Mouse (Mus musculus) c-Kit-negative CD71-positive TER-119-positive erythroid progenitor cells, embryonic 14.5 days (primary cell): ENCODE results near the gene 2310033P09Rik.

ENCODE experiments used
- DNase-seq: peaks from one replicate; pipeline ENCODE4 v3.0.0-alpha.2; 2013; ENCODE audit warnings: low read depth, low spot score

2310033P09Rik gene

DNA sequence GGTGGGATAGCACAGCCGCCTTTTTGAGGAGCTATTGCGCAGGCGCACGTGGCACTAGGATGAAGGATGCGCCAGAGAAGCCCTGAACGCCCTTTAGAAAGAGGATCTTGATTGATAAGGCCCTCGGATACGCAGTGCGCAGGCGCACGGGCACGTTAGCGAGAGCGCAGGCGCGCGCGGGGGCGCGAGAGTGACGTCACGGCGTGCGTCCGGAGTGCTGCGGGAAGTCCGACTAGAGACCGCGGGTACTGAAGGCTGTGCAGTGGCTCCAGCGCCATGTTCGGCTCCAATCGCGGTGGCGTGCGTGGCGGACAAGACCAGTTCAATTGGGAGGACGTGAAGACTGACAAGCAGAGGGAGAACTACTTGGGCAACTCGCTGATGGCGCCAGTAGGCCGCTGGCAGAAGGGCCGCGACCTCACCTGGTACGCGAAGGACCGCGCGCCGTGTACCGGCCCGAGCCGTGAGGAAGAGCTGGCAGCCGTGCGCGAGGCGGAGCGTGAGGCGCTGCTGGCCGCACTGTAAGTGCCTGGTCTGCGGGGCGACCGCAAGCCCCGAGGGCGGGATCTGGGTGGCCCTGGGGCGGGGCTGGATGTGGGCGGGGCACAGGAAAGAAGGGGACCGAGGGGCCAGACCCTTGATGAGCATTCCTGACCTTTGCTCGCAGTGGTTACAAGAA is at the start of gene 2310033P09Rik:
Gene 2310033P09Rik (plus strand): TSS at position 169 of the 679 bp plus-strand sequence.
- DNase-seq = peak; percentile 84

DNA sequence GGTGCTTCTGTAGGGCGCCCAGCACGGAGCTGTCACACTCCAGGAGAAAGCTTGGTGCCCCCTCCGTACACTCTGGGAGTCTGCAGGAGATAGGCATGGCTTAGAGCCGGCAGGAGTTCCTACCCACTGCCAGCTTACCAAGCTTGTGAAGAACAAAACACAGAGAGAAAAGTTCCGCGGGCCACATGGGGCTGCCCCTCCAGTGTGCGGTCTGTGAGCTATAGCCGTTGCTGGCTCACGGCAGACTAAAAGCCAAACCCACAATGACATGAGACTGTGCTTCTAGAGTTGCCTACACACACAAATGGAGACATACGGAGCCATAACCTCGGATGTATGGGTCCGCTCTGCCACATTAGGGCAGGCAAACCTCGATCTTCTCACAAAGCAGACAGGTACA is 49.0 kb upstream of the 2310033P09Rik start:
- DNase-seq = no peak

DNA sequence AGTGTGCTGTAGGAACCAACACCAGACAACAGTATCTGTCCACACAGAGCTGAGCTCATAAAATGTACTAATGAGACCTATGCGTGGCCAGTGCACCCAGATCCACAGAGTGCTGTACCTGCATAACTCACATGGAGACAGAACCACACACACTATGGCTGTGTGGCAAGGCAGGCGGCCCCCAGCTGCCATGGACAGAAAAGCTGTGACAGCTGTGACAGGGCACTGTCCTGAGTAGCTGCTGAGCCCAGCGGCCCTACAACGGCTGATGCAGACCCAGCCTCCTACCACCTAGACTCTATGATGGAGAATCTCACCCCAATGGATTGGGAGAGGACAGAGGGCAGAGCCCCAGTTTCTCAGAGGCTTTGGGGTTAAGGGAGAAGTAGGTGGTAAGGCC is 48.6 kb upstream of the 2310033P09Rik start:
- DNase-seq = no peak

DNA sequence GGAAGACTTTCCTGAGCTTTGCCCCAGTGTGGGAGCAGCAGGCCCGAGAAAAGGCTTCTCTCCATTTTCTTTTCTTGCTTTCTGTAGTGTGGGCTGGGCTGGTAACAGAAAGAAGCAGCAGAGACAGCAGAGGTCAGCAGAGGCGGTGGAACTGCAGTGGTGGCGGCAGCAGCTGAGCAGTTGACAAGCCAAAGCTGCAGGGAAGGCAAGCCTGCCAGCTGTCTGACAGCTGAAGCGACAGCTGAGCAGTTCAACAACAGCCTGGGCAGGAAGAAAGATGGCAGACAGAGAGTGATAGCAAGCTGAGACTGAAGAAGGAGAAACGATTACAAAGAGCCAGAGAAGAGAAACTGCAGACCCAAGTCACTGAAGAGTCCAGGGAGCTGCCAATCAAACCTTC is 46.7 kb upstream of the 2310033P09Rik start:
- DNase-seq = no peak

DNA sequence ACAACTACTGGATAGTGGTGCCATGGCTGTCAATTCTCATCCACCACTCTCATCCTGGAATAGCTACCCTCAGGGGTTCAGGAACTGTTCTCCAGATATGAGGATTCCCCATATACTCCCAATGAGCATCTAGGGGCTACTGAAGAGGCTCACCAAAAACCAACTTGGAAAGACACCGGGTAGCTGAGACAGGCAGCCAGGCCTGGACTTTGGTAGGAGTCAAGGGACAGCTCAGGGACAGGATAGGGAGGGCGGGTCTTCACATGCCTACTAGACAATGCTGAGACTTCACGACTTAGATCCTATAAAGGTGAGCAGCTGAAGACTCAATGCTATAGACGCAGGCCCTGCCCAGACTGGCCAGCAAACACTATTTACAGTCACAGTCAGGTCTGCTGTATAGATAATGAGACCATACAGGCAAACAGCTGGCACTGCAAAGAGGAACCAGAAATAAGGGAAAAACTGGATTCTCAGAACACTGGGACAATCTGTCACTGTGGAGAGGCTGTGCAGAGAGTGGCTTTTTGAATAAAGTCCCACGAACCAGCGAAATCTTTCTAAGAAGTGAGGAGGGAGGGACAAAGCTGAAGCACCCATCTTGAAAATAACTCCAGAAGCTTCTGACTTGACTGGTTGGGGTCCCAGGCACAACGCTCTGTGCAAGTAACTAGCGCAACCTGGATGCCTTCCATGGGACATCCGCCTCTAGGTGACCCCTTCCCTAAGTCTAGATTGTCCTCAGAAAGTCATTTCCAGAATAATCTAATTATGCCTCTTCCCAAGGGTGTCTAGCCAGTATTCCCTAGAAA is 45.5 kb upstream of the 2310033P09Rik start:
- DNase-seq = peak; percentile 59

DNA sequence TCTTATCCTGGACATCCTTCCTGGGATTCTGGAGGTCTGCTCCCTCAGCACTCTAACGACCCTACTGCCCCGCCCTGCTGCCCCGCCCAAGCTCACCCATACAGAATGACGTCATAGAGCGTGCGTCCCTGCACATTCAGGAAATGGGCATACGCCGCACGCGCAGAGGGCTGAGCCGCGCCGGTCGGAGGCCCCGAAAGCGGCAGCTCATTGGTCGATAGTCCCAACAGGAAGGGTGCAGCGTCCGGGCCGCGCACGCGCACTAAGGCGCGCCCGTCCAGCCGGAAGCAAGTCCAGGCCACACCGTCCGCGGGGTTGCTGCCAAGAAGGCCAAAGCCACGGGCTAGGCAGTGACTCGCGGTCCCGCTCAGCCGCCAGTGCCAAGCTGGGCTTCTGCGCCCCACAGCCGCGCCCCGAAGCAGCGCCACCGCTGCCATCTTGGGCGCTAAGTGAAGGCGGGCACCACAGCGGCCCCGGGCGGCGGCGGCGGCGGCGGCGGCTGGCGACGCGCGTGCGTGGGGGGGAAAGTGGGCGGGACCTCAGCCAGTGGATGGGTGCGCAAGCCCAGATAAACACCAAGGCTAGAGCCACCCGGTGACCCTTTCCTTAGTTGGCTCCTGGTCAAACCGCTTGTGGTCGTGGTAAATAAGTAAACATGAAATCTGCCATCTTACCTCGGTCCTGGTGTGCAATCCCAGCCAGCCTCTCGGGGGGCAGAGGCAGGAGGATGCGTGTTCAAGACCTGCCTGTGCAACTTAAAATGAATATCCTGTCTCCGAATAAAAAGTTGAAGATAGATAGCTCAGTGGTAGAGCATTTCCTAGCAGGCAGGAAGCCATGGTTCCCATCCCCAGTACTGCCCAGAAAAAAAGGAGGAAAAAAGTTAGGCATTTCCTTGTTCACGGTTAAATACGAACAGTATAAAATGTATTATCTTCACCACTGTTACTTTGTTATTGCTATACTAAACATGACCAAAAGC is 44.6 kb upstream of the 2310033P09Rik start, which contains the start of gene Iba57:
Gene Iba57 (minus strand): TSS at position 485 of the 982 bp plus-strand sequence.
- DNase-seq = peak; percentile 94

DNA sequence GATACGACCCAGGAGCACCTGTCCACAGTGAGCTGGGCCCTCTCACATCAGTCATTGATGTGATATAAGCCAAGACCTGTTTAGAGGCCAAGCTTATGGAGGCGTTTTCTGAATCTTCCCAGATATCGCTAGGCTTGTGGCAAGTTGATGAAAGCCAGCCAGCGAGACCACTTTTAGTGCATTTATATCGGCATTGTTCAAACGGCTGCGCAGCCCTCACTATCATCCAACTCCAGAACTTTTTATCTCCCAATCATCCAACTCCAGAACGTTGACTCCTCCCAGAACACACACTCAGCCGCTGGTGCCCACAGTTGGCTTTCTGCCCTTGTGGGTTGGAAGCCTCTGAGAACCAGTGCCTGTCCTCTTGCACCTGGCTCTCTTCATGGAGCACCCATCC is 43.7 kb upstream of the 2310033P09Rik start:
- DNase-seq = peak; percentile 90

DNA sequence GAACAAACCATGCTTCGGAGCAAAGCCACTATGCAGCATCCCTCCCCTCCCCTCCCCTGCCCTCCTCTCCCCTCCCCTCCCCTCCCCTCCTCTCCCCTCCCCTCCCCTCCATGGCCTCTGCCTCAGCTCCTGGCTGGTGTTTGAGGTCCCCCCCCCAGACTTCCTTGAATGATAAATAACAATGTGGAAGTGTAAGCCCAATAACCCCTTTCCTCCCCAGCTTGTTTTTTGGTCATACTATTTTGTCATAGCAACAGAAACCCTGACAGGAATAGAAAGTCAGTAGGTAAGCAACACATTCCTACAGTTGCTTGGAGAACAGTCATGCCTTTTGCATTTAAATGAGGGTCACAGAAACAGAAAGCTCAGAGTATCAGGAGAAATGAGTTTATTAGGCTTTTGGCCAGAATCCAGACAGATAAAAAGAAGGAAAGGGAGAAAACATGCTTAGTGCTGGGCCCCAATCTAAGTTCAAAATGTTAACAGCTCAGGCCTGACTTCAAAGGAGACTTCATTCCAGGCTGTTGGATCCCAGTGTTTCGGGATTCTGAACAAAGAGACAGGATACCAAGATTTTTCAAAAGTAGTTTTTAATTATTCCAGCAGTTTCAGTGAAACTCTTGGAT is 42.4 kb upstream of the 2310033P09Rik start:
- DNase-seq = no peak

DNA sequence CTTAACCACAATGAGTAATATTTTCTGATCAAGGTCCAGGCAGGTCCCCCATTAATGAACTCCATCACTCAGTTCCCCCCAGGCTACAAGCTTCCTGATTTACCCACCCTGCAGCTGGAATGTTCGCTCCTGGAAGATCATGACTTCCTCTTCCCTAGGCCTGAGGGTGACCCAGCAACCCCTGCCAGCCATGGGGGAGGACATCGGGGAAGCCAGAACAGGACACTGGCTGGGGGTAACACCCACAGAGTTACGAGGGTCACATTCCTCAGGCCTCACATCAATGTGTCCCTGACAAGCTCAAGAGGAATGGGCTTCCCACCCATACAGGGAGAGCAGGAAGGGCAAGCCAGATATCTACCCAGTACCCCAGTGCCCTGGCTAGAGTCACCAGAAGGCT is 38.3 kb upstream of the 2310033P09Rik start:
- DNase-seq = no peak

DNA sequence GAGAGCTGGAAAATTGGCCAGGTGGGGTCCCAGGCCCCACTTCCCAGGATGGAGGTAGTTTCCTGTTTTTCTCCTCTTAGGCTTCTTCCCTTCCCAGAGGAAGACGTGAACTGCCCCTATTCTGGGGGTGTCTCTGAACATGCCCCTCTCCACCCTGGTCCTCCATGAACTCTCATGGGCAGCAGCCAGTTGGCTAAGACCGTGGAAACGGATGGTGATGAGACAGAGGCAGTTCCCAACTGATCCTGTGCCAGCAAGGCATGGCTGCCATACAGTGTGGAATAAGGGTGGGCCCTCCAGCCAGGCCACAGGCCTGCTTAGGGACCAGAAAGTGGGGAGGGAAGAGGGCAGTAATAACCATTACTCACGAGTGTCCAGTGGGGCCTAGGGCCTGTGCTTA is 37.6 kb upstream of the 2310033P09Rik start:
- no peak for DNase-seq

DNA sequence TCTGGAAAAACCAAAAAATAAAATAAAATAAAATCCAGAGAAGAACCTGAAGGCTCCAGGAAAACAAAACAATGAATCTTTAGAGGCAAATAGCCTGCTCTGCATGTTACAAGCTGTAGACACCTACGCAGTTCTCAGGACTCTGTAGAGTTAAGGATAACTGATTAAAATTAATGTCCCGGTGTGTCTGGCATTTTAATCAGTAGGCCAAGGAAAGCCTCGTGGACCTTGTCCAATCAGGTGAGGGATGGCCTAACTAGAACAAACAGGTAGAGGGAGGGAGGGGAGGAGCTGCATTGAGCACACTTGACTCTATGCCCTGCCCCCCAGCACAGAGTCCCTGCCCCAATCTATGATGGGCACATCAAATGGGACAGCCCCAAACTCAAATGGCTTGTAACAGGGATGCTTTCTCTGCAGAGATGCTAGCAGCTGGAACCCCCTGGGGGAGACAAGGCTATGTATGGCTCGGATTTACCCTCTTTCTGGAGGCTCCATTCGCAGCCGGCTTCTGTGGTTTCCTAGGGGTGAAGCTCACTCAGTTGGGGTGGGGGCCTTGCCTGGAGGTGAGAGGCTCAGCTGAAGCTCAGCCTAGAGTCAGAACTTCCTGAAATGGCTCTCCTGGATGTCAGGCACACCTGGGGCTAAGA is 33.8 kb upstream of the 2310033P09Rik start:
- DNase-seq = no peak

DNA sequence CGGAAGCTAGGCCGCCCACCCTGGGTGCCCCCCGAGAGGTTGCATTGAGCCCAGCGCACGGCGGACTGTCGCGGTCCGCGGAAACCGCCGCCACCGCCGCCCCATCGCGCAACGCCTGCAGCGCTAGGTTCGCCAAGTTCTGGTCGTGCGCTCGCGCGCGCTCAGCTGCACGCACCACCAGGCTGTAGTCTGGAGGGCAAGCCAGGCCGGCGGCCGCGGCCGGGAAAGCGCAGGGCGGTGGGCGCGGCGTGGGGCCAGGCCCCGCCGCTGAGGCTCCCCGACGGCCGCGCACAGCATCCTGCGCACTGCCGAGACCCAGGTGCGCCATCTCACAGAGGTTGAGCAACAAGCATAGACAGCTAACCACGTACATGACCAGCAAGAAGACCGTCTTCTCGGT is 31.6 kb upstream of the 2310033P09Rik start:
- no peak for DNase-seq

DNA sequence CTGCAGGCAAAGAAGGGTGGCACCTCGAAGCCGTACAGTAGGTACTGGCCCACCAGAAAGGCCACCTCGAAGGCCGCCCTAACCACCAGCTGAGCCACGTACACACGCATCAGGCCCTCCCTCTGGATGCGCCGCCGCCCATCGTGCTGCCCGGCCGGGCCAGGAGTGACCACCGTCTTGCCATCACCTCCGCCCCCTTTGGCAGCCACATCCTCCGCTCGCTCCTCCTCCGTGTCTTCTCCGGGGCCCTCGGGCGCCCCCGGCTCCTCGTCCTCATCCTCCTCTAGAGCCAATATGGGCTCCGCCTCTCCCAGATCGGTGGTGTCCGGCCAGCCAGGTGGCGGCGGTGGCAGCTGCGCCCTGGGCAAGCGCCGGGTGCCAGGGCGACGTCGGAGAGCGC is 31.2 kb upstream of the 2310033P09Rik start:
- no peak for DNase-seq

DNA sequence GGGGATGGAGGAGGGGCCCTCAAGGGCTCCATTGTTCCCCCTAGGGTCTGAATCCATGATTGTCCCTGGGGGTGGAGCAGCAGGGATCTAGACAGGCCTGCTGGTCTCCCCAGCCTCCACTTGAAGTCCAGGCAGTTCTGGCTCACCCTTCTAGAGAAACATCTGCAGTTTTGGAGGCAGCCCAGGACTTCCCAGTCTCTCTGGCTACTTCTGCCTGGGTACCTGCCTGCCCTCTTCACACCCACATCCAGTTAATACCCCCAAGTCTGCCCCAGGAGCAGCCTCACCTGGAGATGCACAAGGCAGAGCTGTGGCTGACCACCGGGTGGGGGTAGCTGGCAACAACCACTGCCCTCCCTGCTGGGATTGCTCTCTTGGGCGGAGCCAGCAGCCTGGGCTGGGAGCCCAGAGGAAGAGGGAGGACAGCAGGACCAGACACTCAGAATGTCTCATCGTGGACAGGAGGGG is 25.2 kb upstream of the 2310033P09Rik start, which contains the start of gene Gjc2:
Gene Gjc2 (minus strand): TSS at position 350 of the 468 bp plus-strand sequence.
- no peak for DNase-seq

DNA sequence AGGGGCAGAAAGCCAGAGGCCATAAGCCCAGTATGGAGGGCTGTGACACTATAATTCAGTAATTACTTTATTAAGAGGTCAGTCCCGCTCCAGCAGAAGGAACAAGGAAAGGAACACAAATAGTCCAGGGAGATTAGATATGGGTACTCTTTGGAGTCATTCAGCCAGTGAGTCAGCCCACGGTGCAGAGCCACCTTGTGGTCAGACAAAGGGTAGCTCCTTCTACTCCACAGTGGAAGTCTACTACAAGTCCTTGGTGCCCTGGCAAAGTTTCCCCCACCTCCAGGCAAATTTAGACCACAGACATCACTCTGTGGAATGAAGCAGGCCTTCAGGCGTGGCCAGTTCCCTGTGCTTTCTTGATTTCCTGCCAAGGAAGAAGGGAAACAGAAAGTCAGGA is 24.3 kb upstream of the 2310033P09Rik start:
- DNase-seq = peak; percentile 67

DNA sequence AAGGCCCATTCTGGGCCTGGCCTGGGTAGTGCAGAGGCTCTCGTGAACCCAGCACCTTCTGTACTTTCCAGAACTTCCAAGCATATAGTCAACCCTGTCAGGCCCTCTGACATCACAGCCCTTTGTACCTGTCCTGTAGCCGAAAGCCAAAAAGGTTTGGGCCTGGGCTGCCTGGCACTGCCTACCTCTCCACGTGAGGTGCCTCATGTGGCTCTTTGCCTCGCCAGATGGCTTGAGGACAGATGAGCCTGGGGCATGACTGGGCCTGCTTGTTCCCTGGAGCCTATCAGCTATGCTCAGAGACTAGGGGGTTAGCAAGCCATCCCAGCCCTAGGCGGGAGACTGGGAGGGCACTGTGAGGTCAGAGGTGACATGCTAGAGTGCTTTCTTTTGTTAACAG is 22.6 kb upstream of the 2310033P09Rik start:
- DNase-seq = no peak

DNA sequence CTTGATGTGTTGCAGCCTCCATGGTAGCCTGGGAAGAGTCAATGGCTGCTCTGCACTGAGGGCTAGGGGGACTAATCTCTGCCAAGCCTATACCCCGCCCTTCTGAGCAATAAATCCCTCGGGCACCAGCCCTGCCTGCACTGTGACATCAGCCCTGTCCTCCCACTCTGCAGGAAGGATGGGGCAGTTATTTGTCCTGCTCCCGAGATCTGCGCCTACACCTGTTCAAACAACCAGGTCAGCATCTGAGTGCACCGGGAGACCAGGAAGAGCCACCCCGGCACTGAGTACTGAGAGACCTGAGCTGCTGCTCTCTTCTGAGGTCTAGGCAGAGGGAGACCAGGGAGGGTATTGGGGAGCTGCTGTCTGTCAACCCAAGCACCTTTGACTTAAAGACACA is 20.4 kb upstream of the 2310033P09Rik start:
- no peak for DNase-seq

DNA sequence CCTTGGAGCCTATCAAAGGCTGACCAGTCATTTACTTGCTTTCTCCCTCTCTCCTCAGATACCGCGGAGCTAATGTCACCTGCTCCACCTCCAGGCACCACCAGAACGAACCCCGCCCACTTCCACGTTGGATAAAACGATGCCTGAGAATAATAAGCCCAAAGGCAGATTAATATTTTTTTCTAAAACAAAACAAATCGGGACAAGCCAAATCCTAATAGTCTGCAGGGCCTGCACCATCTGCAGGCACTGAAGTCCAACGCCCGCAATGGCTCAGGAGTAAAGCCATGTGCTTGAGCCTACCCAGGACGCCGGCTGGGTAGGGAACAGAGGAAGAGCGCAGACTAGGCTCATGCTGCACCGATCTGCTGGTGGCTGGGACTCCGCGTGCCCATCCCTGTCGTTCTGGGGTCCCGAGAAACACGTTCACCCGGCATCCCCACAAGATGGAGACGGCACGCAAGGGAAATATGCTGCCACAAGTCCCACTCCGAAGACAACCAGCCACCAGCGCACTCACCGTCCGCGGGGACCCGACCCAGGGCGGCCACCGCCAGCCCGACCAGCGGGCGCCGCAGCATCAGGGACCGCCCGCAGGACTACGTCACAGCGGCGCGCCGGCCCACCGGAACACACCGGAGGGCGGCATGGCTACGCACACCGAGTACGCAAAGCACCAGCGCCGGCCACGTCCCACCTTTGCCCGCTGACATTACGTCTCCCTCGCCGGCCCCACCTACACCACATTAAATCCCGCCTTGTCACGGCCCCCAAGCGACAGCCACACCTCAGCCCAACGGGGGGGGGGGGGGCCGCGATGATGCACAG is 16.7 kb upstream of the 2310033P09Rik start:
- peak; percentile 65 for DNase-seq

DNA sequence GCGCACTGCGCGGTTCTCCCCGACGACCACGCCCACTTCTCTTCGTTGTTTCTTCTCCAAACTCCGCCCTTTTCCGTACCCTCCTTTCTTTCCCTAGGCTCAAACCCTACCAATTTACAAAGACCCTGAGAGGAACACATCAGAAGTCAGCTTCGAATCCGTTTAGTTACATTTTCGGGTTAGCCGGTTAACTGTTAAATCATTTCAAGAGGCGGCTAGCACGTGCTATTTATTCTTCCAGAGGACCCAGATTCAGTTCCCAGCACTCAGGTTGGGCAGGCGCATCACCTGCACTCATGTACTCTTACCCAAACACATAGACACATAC is 16.1 kb upstream of the 2310033P09Rik start, which contains the start of gene Guk1:
Gene Guk1 (minus strand): TSS at position 154 of the 328 bp plus-strand sequence.
- no peak for DNase-seq

DNA sequence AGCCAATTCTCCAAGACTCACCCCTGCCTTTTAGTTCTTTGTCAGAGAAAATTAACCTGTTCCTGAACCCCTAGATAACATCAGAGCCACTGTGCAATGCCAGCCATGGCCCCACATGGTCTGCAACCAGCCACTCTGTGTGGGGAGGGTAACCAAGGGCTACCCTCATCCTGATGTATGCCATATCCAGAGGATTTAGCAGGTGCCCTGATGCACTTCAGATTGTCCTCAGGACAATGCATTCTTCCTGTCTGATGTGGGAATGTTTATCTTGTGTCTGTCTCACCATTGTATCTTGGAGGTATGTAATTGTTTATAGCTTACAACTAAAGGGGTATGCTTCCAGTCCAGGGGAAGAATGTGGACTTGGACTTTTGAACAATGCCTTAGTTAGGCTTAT is 11.9 kb upstream of the 2310033P09Rik start:
- no peak for DNase-seq
